Mouse (Mus musculus): Measurements from ENCODE around the gene B4galnt1. TPM values are rescaled to one million over a fixed set of nuclear protein-coding genes. Genes with fewer than 3 reads are reported as not detected.

Gene B4galnt1
- polyA plus RNA-seq, 2 experiments: 11.8 to 12.1 TPM

DNA sequence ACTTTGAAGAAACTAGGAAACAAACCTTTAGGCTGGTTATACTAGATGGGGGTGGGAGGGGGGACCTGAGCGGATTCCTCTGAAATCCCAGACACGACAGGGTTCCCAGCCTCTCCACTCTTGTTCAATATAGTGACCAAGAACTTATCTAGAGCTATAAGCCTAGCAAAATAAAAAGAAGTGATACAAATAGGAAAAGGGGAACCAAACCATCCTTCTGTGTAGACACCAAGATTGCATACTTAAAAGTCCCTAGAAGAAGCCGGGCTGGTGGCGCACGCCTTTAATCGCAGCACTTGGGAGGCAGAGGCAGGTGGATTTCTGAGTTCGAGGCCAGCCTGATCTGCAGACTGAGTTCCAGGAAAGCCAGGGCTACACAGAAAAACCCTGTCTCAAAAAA, 11.7 kb upstream of the B4galnt1 start:
- Histone ChIP-seq H3K9me3 (ENCODE audit: control insufficient read depth, low read length) (no peaks in the 10 kb centered on the region), H3K27me3 (ENCODE audit: control insufficient read depth, insufficient read depth, low read length) (no peaks in the 10 kb centered on the region), H3K36me3 (ENCODE audit: control insufficient read depth, insufficient read depth, low read length) (no peaks in the 10 kb centered on the region), H3K27ac (replicated peaks; ENCODE audit: low read depth, low read length) (no peak overlapping the region), H3K4me2 (replicated peaks; ENCODE audit: low read depth, low read length, severe bottlenecking) (no peak overlapping the region), H3K4me1 (ENCODE audit: control insufficient read depth, insufficient read depth, low read length) (no peaks in the 10 kb centered on the region), H3K9ac (ENCODE audit: low read depth, low read length, severe bottlenecking) (no peak overlapping the region), H3K4me3 (replicated peaks; ENCODE audit: low read length) (no peak overlapping the region)
- no peak for TF ChIP-seq POLR2A (IDR thresholded peaks at IDR 0.05; ENCODE audit: borderline replicate concordance, extremely low read depth, insufficient read depth, insufficient read length)
- ATAC-seq (ENCODE audit: low FRiP score, low read depth): no peak
- no peak for DNase-seq (ENCODE audit: low spot score)
- WGBS: 88% methylated on average over 7 of the region's 7 CpGs

DNA sequence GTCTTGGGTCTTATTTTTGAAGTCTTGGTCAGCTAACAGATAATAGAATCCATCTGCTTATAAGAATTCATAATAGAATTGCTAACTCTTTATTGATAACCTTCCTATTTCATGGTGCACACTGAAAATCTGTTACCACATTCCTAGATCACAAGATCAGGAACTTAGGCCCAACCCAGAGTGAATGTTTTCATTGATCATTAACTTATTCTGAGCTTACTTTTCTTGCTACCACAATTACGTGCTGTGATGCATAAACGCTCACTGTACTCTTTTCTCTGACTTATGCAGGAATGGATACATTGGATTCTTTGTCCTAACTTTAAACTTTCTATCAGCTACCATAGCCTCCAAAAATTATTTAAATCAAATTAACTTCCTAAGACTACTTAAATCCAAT, 10.8 kb upstream of the B4galnt1 start:
- H3K9ac ChIP-seq (ENCODE audit: low read depth, low read length, severe bottlenecking): no peak overlapping the region
- H3K36me3 ChIP-seq (ENCODE audit: control insufficient read depth, insufficient read depth, low read length): no peaks in the 10 kb centered on the region
- no peak for ATAC-seq (ENCODE audit: low FRiP score, low read depth)
- H3K4me1 ChIP-seq (ENCODE audit: control insufficient read depth, insufficient read depth, low read length): no peaks in the 10 kb centered on the region
- H3K27me3 ChIP-seq (ENCODE audit: control insufficient read depth, insufficient read depth, low read length): no peaks in the 10 kb centered on the region
- H3K4me3 ChIP-seq (replicated peaks; ENCODE audit: low read length): no peak overlapping the region
- no peak overlapping the region for H3K4me2 ChIP-seq (replicated peaks; ENCODE audit: low read depth, low read length, severe bottlenecking)
- no peak for DNase-seq (ENCODE audit: low spot score)
- no peaks in the 10 kb centered on the region for H3K9me3 ChIP-seq (ENCODE audit: control insufficient read depth, low read length)
- no peak for TF ChIP-seq POLR2A (IDR thresholded peaks at IDR 0.05; ENCODE audit: borderline replicate concordance, extremely low read depth, insufficient read depth, insufficient read length)
- WGBS: 83% methylated on average over 2 of the region's 2 CpGs
- H3K27ac ChIP-seq (replicated peaks; ENCODE audit: low read depth, low read length): no peak overlapping the region

DNA sequence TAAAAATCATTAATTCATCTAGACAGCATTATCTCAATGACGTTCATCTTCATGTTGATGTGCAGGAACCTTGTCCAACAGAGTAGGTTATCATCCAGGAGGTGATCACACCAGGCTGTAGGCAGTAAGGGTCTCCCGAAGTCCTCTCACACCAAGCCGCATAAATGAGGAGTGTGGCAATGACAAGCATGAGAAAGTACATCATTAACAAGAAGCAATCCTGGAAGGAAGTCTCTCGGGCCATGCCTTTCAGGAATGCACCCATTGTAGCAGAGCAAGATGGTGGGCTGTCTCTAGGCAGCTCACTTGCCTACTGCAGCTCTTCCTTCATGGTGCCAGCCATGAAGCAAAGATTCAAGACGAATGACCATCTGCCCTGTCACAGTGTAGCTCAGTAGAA, 10.4 kb upstream of the B4galnt1 start:
- Histone ChIP-seq H3K4me3 (replicated peaks; ENCODE audit: low read length) (no peak overlapping the region), H3K36me3 (ENCODE audit: control insufficient read depth, insufficient read depth, low read length) (no peaks in the 10 kb centered on the region), H3K9ac (ENCODE audit: low read depth, low read length, severe bottlenecking) (no peak overlapping the region), H3K4me2 (replicated peaks; ENCODE audit: low read depth, low read length, severe bottlenecking) (no peak overlapping the region), H3K4me1 (ENCODE audit: control insufficient read depth, insufficient read depth, low read length) (no peaks in the 10 kb centered on the region), H3K9me3 (ENCODE audit: control insufficient read depth, low read length) (no peaks in the 10 kb centered on the region), H3K27ac (replicated peaks; ENCODE audit: low read depth, low read length) (no peak overlapping the region), H3K27me3 (ENCODE audit: control insufficient read depth, insufficient read depth, low read length) (no peaks in the 10 kb centered on the region)
- 88% methylated on average over 5 of the region's 5 CpGs for WGBS
- no peak for ATAC-seq (ENCODE audit: low FRiP score, low read depth)
- no peak for TF ChIP-seq POLR2A (IDR thresholded peaks at IDR 0.05; ENCODE audit: borderline replicate concordance, extremely low read depth, insufficient read depth, insufficient read length)
- no peak for DNase-seq (ENCODE audit: low spot score)

DNA sequence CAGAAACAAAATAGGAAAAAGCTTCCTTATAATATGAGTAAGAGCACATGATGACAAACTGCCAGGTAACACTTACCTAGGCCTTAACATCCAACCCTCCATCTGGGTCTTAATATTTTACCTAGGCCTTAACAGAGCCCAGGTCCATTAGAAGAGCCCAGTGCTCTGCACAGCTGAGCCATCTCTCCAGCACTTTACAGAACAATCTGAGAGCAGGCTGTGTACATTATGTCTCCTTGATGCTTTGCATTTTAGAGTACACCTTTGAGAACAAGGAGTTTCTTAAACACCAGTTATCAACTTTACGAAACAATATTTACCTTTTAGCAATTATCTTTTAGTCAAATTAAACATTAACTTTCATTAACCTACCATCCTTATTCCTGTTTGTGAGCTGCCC, 8.9 kb upstream of the B4galnt1 start:
- DNase-seq (ENCODE audit: low spot score) (no peak), ATAC-seq (ENCODE audit: low FRiP score, low read depth) (no peak)
- Histone ChIP-seq H3K4me2 (replicated peaks; ENCODE audit: low read depth, low read length, severe bottlenecking) (no peak overlapping the region), H3K36me3 (ENCODE audit: control insufficient read depth, insufficient read depth, low read length) (no peaks in the 10 kb centered on the region), H3K4me1 (ENCODE audit: control insufficient read depth, insufficient read depth, low read length) (no peaks in the 10 kb centered on the region), H3K27ac (replicated peaks; ENCODE audit: low read depth, low read length) (no peak overlapping the region), H3K4me3 (replicated peaks; ENCODE audit: low read length) (no peak overlapping the region), H3K9me3 (ENCODE audit: control insufficient read depth, low read length) (no peaks in the 10 kb centered on the region), H3K9ac (ENCODE audit: low read depth, low read length, severe bottlenecking) (no peak overlapping the region), H3K27me3 (ENCODE audit: control insufficient read depth, insufficient read depth, low read length) (no peaks in the 10 kb centered on the region)
- no peak for TF ChIP-seq POLR2A (IDR thresholded peaks at IDR 0.05; ENCODE audit: borderline replicate concordance, extremely low read depth, insufficient read depth, insufficient read length)
- 87% methylated on average over 1 of the region's 1 CpGs for WGBS

DNA sequence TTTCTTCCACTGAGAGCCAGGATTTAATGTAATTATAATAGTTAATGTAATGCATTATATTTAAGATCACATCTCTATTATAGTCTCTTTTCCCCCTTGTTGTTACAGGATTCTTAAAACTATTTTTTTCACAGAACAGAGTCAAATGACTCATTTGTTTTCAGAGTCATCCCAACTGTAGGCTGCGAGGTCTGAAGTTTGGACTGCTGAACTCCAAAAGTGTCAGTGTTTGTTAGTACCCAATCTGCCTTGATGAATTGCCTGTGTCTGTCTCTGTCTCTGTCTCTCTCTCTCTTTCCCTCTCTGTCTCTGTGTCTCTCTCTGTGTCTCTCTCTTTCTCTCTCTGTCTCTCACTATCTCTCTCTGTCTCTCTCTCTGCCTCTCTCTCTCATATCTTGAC, 8.5 kb upstream of the B4galnt1 start:
- H3K9ac ChIP-seq (ENCODE audit: low read depth, low read length, severe bottlenecking): no peak overlapping the region
- H3K4me1 ChIP-seq (ENCODE audit: control insufficient read depth, insufficient read depth, low read length): no peaks in the 10 kb centered on the region
- no peaks in the 10 kb centered on the region for H3K27me3 ChIP-seq (ENCODE audit: control insufficient read depth, insufficient read depth, low read length)
- WGBS: 87% methylated on average over 1 of the region's 1 CpGs
- H3K36me3 ChIP-seq (ENCODE audit: control insufficient read depth, insufficient read depth, low read length): no peaks in the 10 kb centered on the region
- no peak overlapping the region for H3K4me2 ChIP-seq (replicated peaks; ENCODE audit: low read depth, low read length, severe bottlenecking)
- no peak for TF ChIP-seq POLR2A (IDR thresholded peaks at IDR 0.05; ENCODE audit: borderline replicate concordance, extremely low read depth, insufficient read depth, insufficient read length)
- ATAC-seq (ENCODE audit: low FRiP score, low read depth) (no peak), DNase-seq (ENCODE audit: low spot score) (no peak)
- no peak overlapping the region for H3K27ac ChIP-seq (replicated peaks; ENCODE audit: low read depth, low read length)
- no peaks in the 10 kb centered on the region for H3K9me3 ChIP-seq (ENCODE audit: control insufficient read depth, low read length)
- no peak overlapping the region for H3K4me3 ChIP-seq (replicated peaks; ENCODE audit: low read length)

DNA sequence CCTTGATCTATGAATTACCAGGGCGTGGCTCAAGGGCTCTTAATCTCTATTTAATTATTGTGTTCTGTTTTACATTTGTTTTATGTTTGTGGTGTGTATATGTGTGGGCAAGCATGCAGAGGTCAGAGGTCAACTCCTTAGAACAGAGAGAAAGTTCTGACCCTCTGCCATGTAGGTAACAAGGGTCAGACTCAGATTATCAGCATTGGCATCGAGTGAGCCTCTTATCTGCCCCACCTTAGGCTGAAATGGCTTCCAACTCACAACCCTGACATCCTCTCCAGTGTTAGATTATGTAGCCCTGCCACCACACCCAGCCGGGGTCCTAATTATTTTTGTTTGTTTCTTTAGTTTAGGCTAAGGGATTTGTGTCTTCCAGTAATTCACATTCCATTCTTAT, 6.6 kb upstream of the B4galnt1 start:
- ATAC-seq (ENCODE audit: low FRiP score, low read depth): no peak
- H3K9me3 ChIP-seq (ENCODE audit: control insufficient read depth, low read length): no peaks in the 10 kb centered on the region
- WGBS: 67% methylated on average over 3 of the region's 3 CpGs

More for the DNA sequence above, 6.6 kb upstream of the B4galnt1 start:
- Histone ChIP-seq H3K4me2 (replicated peaks; ENCODE audit: low read depth, low read length, severe bottlenecking) (no peak overlapping the region), H3K36me3 (ENCODE audit: control insufficient read depth, insufficient read depth, low read length) (no peaks in the 10 kb centered on the region), H3K27me3 (ENCODE audit: control insufficient read depth, insufficient read depth, low read length) (0 out of 2 replicates have a peak, but pooled peaks cover 1% of the 10 kb centered on the region), H3K4me1 (ENCODE audit: control insufficient read depth, insufficient read depth, low read length) (no peaks in the 10 kb centered on the region), H3K4me3 (replicated peaks; ENCODE audit: low read length) (no peak overlapping the region), H3K27ac (replicated peaks; ENCODE audit: low read depth, low read length) (no peak overlapping the region), H3K9ac (ENCODE audit: low read depth, low read length, severe bottlenecking) (no peak overlapping the region)
- no peak for TF ChIP-seq POLR2A (IDR thresholded peaks at IDR 0.05; ENCODE audit: borderline replicate concordance, extremely low read depth, insufficient read depth, insufficient read length)
- no peak for DNase-seq (ENCODE audit: low spot score)
